Mouse (Mus musculus) layer of hippocampus, adult 9-10 months (tissue): Measurements from ENCODE around the gene Tmem132c.
A peak's percentile ranks its signal among the peaks of the same experiment; 100 is the strongest.

Experiments
- DNase-seq: peaks from one replicate; pipeline ENCODE4 v3.0.0; 2022; ENCODE audit warnings: low spot score

Tmem132c gene

GRCm38 (mm10) chr5:127602996-127603395, 361.4 kb downstream of the Tmem132c start:
- DNase-seq: no peak

GRCm38 (mm10) chr5:127607507-127607906, 365.9 kb downstream of the Tmem132c start:
- DNase-seq: no peak

GRCm38 (mm10) chr5:127609191-127609714, 367.6 kb downstream of the Tmem132c start:
- no peak for DNase-seq

- peak; percentile 59 for DNase-seq
Measured at GRCm38 (mm10) chr5:127610787-127611509, 369.3 kb downstream of the Tmem132c start.

- DNase-seq: no peak
Measured at GRCm38 (mm10) chr5:127611881-127612280, 370.3 kb downstream of the Tmem132c start.

GRCm38 (mm10) chr5:127612397-127612796, 370.8 kb downstream of the Tmem132c start:
- DNase-seq: no peak
